Mouse (Mus musculus) liver, embryonic 15.5 days (tissue): Measurements from ENCODE around the gene Ier2. TPM values are rescaled to one million over a fixed set of nuclear protein-coding genes. Genes with fewer than 3 reads are reported as not detected.

Experiments used
- ATAC-seq: fragments of 200-750 bp; cut with Nextera tagmentation; 2 replicates; pipeline ENCODE4 v1.8.0; 2017; ENCODE audit warnings: moderate number of reproducible peaks, mild to moderate bottlenecking, moderate library complexity; ENCODE audit not compliant: insufficient read depth
- H3K27ac ChIP-seq: fragments of 300-500 bp; sonication (generic); replicated peaks from 2 replicates; pipeline ENCODE4 v1.5.1; 2015; ENCODE audit warnings: mild to moderate bottlenecking, inconsistent platforms
- H3K27me3 ChIP-seq: fragments of 300-500 bp; sonication (generic); 2 replicates; pipeline ENCODE4 v1.6.1; 2015; ENCODE audit warnings: mild to moderate bottlenecking, inconsistent platforms
- H3K36me3 ChIP-seq: fragments of 300-500 bp; sonication (generic); replicated peaks from 2 replicates; pipeline ENCODE4 v1.6.1; 2015; ENCODE audit warnings: moderate library complexity, mild to moderate bottlenecking, inconsistent platforms
- H3K4me1 ChIP-seq: fragments of 300-500 bp; sonication (generic); replicated peaks from 2 replicates; pipeline ENCODE4 v1.6.1; 2015; ENCODE audit warnings: inconsistent platforms
- H3K4me2 ChIP-seq: fragments of 300-500 bp; sonication (generic); 2 replicates; pipeline ENCODE4 v1.6.1; 2015; ENCODE audit warnings: moderate library complexity, mild to moderate bottlenecking, inconsistent platforms
- H3K4me3 ChIP-seq: fragments of 300-500 bp; sonication (generic); replicated peaks from 2 replicates; pipeline ENCODE4 v1.5.1; 2015; ENCODE audit warnings: mild to moderate bottlenecking, inconsistent platforms
- H3K9ac ChIP-seq: fragments of 300-500 bp; sonication (generic); 2 replicates; pipeline ENCODE4 v1.6.1; 2015; ENCODE audit warnings: moderate library complexity, mild to moderate bottlenecking, inconsistent platforms
- H3K9me3 ChIP-seq: fragments of 300-500 bp; sonication (generic); replicated peaks from 2 replicates; pipeline ENCODE4 v1.6.1; 2016; ENCODE audit warnings: inconsistent platforms
- WGBS: fragments of 180-500 bp; shearing (Covaris S2); methylation state at CpG from one replicate; pipeline ENCODE4 v1.1.7; 2015; ENCODE audit warnings: mixed read lengths; ENCODE audit not compliant: insufficient replicate concordance; 5-methylcytosine and 5-hydroxymethylcytosine counted together
- polyA plus RNA-seq: library from polyadenylated mRNA; unstranded; fragments of >200 nt; fragmentation: Nextera tagmentation; extraction: Ambion mirVana; gene quantifications from 2 replicates; pipeline ENCODE4 v1.2.1, GENCODE M21; 2015

The Ier2 gene
- polyA plus RNA-seq, 1 experiment from 2014 or later: 23.1 TPM

DNA sequence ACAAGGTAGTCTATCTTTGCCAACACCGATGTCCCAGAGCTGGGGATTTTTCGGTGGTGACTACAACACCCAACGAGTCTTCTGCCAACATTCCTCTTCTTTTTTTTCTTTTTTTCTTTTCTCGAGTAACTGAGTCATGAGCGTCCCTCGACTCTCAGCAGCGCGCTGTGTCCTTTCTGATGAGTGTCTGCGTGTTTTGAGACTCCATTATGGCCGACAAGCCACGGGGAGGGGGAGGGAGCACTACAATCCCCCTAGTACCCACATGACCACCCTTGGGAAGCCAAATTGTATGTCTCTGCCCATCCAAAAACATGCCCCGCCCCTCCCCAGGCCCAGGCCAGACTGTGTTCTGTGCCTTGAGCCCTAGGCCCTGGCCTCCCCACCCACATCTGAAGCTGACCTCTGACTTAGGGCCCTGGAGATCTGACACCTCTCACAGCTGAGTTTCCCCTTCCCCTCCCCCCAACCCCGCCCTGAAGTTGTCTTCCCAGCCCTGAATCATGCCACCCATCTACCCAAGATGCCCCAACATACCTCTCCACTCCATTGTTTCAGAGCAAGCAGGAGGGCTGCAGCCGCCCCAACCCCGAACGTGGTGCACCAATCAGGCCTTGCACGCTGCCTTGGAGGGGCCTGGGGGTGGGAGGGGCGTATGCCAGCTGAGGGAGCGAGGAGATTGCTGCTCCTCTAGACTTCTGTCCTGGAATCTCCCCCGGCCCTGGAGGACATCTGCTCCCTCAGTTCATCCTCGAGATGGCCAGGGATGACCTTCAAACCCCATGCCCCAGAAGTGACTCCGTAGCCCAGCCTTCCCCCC lies 46.8 kb downstream of the Ier2 start:
- WGBS: 40% methylated on average over 22 of the region's 22 CpGs
- peaks cover 80% of the 10 kb centered on the region for H3K27me3 ChIP-seq

DNA sequence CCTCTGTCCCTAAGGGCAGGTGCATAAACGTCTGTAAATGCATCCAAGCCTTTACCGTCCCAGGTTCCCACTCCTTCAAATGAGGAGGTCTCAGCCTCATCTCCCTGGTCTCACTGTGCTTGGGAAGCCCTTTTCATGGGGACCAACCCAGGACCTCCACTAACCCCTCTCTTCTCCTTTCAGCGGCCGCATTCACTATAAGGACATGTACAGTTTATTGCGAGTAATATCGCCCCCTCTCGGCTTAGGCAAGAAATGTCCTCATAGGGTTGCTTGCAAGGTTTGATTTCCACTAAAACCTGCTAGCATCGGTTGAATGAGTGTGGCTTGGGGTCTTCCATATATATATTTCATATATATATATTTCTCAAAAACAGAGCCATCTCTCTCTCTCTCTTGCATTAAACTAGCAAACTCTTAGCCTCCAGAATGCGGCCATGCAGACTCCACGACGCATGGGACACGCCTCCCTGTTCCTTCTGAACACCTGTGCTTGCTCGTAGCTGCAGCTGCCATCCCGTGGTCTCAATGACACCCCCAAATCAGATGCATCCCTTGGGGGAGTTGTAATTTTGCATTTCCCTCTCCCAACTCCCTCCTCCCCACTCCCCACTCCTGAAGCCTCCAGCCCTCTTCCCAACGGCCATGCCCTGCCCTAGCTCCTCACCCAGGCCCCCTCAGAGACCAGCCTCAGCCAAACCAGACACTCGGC lies 48.0 kb downstream of the Ier2 start:
- Histone ChIP-seq H3K4me2 (no peak overlapping the region), H3K36me3 (no peaks in the 10 kb centered on the region), H3K27me3 (peaks cover 75% of the 10 kb centered on the region), H3K9ac (no peak overlapping the region), H3K4me1 (no peaks in the 10 kb centered on the region), H3K4me3 (no peak overlapping the region), H3K27ac (no peak overlapping the region), H3K9me3 (no peaks in the 10 kb centered on the region)
- WGBS: 25% methylated on average over 16 of the region's 16 CpGs
- no peak for ATAC-seq

More for the DNA sequence above, 46.8 kb downstream of the Ier2 start:
- H3K4me3 ChIP-seq: no peak overlapping the region
- no peaks in the 10 kb centered on the region for H3K4me1 ChIP-seq
- H3K9ac ChIP-seq: no peak overlapping the region
- no peak for ATAC-seq
- no peaks in the 10 kb centered on the region for H3K36me3 ChIP-seq
- no peaks in the 10 kb centered on the region for H3K9me3 ChIP-seq
- no peak overlapping the region for H3K4me2 ChIP-seq
- no peak overlapping the region for H3K27ac ChIP-seq

Other genes with a start within 250 kb of the Ier2 start
- gene Trmt1, start 23.5 kb upstream of the Ier2 start, polyA plus RNA-seq: 27.9 and 36.1 TPM in 2 replicates
- 6.2 and 7.2 TPM in 2 replicates for gene Nacc1, start 25.0 kb upstream of the Ier2 start, polyA plus RNA-seq
- gene Lyl1, start 38.6 kb upstream of the Ier2 start, polyA plus RNA-seq: 55.3 and 58.3 TPM in 2 replicates
- gene G430095P16Rik, start 60.2 kb upstream of the Ier2 start, polyA plus RNA-seq: 8.1 and 8.7 TPM in 2 replicates
- 2.1 and 2.8 TPM in 2 replicates for gene Nfix, start 137.5 kb upstream of the Ier2 start, polyA plus RNA-seq
- 2.9 and 3.4 TPM in 2 replicates for gene Dand5, start 160.0 kb upstream of the Ier2 start, polyA plus RNA-seq
- 42.4 and 44.9 TPM in 2 replicates for gene Gadd45gip1, start 168.7 kb upstream of the Ier2 start, polyA plus RNA-seq
- 293 and 323 TPM in 2 replicates for gene Rad23a, start 177.8 kb upstream of the Ier2 start, polyA plus RNA-seq
- gene Calr, start 184.1 kb upstream of the Ier2 start, polyA plus RNA-seq: 471 and 504 TPM in 2 replicates
- 58.8 and 61.9 TPM in 2 replicates for gene Farsa, start 194.1 kb upstream of the Ier2 start, polyA plus RNA-seq
- 50.1 and 55.0 TPM in 2 replicates for gene Syce2, start 209.3 kb upstream of the Ier2 start, polyA plus RNA-seq
- gene Gcdh, start 231.1 kb upstream of the Ier2 start, polyA plus RNA-seq: 55.1 and 67.9 TPM in 2 replicates
- 443 and 534 TPM in 2 replicates for gene Klf1, start 239.1 kb upstream of the Ier2 start, polyA plus RNA-seq
- gene Dnase2a, start 245.7 kb upstream of the Ier2 start, polyA plus RNA-seq: 11.4 and 12.7 TPM in 2 replicates